In the genomic region with DNA sequence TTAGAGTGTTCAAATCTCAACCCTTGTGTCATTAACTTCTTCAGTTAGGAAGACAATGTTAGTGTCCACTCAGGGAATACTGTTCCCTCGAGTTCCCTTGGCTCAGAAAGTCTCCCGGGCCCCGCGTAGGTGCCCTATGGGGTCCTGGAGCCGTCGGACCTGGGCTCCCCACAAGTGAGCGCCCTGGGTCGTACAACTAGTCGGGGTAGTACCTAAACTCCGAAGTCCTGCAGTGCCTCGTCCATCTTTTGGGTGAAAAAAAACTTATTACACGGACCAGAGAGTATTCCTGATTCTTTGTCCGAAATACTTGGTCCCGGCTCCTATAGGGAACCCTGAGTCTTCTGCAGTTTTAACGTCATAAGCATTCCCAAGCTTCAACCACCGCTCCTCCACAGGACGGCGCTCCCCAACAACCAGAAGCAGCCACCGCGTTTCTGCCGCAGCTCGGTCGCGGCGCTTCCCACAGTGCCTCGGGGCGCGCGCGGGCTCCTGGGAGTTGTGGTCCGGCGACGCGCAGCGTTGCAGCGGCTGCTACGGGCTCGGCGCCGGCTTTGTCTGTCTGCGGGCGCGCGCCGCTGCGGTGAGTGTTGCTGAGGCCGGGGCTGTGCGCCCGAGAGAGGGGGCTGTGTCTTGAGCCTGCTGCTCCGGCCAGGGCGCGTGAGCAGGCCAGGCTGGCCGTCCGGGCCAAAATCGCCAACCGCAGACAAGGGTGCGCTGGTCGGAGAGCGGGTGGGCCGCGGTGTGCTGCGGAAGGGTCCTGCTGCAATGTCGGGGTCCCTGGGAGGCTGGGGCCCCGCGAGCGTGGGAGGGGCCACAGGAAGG, we compare ENCODE assay signal across 8 mouse cellular contexts. TPM values are rescaled to one million over a fixed set of nuclear protein-coding genes. Genes with fewer than 3 reads are reported as not detected.
DNase-seq lines count a peak whose midpoint lies in the region; ATAC-seq lines count a peak whose summit lies in the region.

A gene (plus strand): TSS at position 495 of the 825 bp plus-strand sequence.

- H3K27ac ChIP-seq in hindbrain, embryonic 15.5 days (replicated peaks): peak within 1 kb of the TSS; percentile 93

- ATAC-seq in hindbrain, embryonic 15.5 days (ENCODE audit: low FRiP score, low read depth): peak; percentile 97

- H3K9ac ChIP-seq in hindbrain, embryonic 15.5 days: peak within 1 kb of the TSS; percentile 91

- under 1% methylated on average over 65 of the region's 66 CpGs for WGBS in hindbrain, embryonic 15.5 days

- H3K36me3 ChIP-seq in hindbrain, embryonic 15.5 days: peaks cover 29% of the 10 kb centered on the region

- no peaks in the 10 kb centered on the region for H3K27me3 ChIP-seq in hindbrain, embryonic 15.5 days

- no peaks in the 10 kb centered on the region for H3K9me3 ChIP-seq in hindbrain, embryonic 15.5 days

- peak within 1 kb of the TSS; percentile 72 for H3K4me2 ChIP-seq in hindbrain, embryonic 15.5 days

- peak; percentile 86 for DNase-seq in T-cell, adult 2 months (ENCODE audit: low spot score)
- DNase-seq in cerebellum, postnatal 36 days: peak; percentile 90 to 93
- peak; percentile 91 to 95 for DNase-seq in frontal cortex, postnatal 36 days (ENCODE audit: low spot score in 2 of 2)
- peak; percentile 88 for DNase-seq in left cerebral cortex, adult 11 months (ENCODE audit: low spot score)
- DNase-seq in lung, postnatal 4 days: peak; percentile 94 to 96
- peak; percentile 97 for DNase-seq in right cerebral cortex, adult 18-20 months
- DNase-seq in urinary bladder, postnatal 10 days (ENCODE audit: low spot score): peak; percentile 65

- H3K4me1 ChIP-seq in hindbrain, embryonic 15.5 days (replicated peaks): peaks cover 13% of the 10 kb centered on the region

- H3K4me3 ChIP-seq in hindbrain, embryonic 15.5 days: peak within 1 kb of the TSS; percentile 64

RNA-seq across cellular contexts. Expression of the gene that starts here (rescaled TPM):
- 133 and 137 TPM in 2 replicates for polyA plus RNA-seq in hindbrain, embryonic 15.5 days (2015; fragmentation: Nextera tagmentation; extraction: Ambion mirVana)

Comparison
In these comparisons a context has a peak if more than half of its experiments do, and no peak if none do; other contexts are left out.
1. Peak in every context shown above with its lines: DNase-seq, ATAC-seq, H3K4me3 ChIP-seq and H3K27ac ChIP-seq.